Mouse (Mus musculus) midbrain, embryonic 10.5 days (tissue): ENCODE data around the gene Cntnap2. TPM values are rescaled to one million over a fixed set of nuclear protein-coding genes. Genes with fewer than 3 reads are reported as not detected.
"Not testable (repeated sequence)": the region's sequence is repeated elsewhere in the genome, so short reads cannot be mapped to it uniquely, and the experiment has no call there.

Source experiments
- DNase-seq: peaks from one replicate; pipeline ENCODE4 v3.0.0-alpha.2; 2017; ENCODE audit warnings: low spot score
- H3K27ac ChIP-seq: fragments of 300-500 bp; sonication (generic); replicated peaks from 2 replicates; pipeline ENCODE4 v1.5.1; 2016; ENCODE audit warnings: mild to moderate bottlenecking
- H3K27me3 ChIP-seq: fragments of 300-500 bp; sonication (generic); 2 replicates; pipeline ENCODE4 v1.6.1; 2016; ENCODE audit warnings: low read depth, mild to moderate bottlenecking; ENCODE audit not compliant: poor library complexity, severe bottlenecking
- H3K36me3 ChIP-seq: fragments of 300-500 bp; sonication (generic); 2 replicates; pipeline ENCODE4 v1.6.1; 2016; ENCODE audit warnings: mild to moderate bottlenecking, moderate library complexity
- H3K4me1 ChIP-seq: fragments of 300-500 bp; sonication (generic); 2 replicates; pipeline ENCODE4 v1.6.1; 2016
- H3K4me3 ChIP-seq: fragments of 300-500 bp; sonication (generic); 2 replicates; pipeline ENCODE4 v1.5.1; 2016; ENCODE audit warnings: mild to moderate bottlenecking, moderate library complexity
- H3K9me3 ChIP-seq: fragments of 300-500 bp; sonication (generic); replicated peaks from 2 replicates; pipeline ENCODE4 v1.6.1; 2016; ENCODE audit warnings: mild to moderate bottlenecking
- WGBS: fragments of 180-500 bp; shearing (Covaris S2); methylation state at CpG from one replicate; pipeline ENCODE4 v1.1.7; 2016; 5-methylcytosine and 5-hydroxymethylcytosine counted together
- polyA plus RNA-seq: library from polyadenylated mRNA; unstranded; fragments of >200 nt; fragmentation: Nextera tagmentation; extraction: Ambion mirVana; gene quantifications from 2 replicates; pipeline ENCODE4 v1.2.1, GENCODE M21; 2016

Gene Cntnap2
- polyA plus RNA-seq, 1 experiment from 2014 or later, result 23.2 TPM

DNA sequence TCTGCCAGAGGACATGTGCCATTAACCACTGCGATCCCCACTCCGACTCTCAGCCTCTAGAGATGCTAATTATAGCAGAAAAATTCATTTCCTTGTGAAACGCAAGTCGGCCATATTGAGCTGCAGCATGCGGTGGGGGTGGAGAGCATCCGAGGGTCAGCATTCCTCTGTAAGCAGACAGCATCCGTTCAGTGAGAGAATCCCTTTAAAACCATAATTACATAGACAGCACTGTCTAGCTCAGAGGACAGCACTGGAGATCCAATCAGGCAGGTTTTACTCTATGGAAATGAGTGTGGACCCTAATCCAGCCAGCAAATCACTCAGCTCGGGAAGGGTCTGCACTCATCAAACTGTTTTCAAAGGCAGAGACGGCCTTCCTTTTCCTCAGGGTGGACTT, 2133.3 kb downstream of the Cntnap2 start:
- no peaks in the 10 kb centered on the region; the same call in 1 of the 2 replicates for H3K27me3 ChIP-seq
- no peak overlapping the region for H3K4me3 ChIP-seq
- no peak for DNase-seq
- no peak overlapping the region for H3K27ac ChIP-seq
- WGBS, result 81% methylated on average over 9 of the region's 9 CpGs
- H3K4me1 ChIP-seq, result peaks cover 4% of the 10 kb centered on the region
- H3K36me3 ChIP-seq, result no peaks in the 10 kb centered on the region
- no peaks in the 10 kb centered on the region for H3K9me3 ChIP-seq

DNA sequence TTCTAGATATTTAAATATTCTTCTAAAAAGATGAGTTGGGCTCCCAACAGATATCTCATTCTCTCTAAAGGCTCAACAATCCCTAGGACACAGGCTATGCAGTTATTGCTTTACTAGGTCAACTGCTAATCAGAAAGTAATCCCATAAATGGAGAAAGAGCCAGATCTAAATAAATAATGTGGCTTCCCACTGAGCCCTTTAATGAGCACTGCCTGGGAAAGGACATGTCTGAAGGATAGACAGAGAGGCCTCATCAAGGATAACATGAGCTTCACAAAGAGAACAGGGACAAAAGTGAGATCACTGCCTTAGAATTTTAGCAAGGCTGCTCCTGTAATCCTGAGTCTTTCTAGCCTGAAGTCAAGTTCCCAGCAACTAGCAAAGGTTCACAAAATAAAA, 2138.4 kb downstream of the Cntnap2 start:
- Histone ChIP-seq H3K27ac (no peak overlapping the region), H3K27me3 (no peaks in the 10 kb centered on the region), H3K4me3 (no peak overlapping the region), H3K36me3 (no peaks in the 10 kb centered on the region), H3K9me3 (no peaks in the 10 kb centered on the region), H3K4me1 (peaks cover 11% of the 10 kb centered on the region)
- DNase-seq, result no peak

DNA sequence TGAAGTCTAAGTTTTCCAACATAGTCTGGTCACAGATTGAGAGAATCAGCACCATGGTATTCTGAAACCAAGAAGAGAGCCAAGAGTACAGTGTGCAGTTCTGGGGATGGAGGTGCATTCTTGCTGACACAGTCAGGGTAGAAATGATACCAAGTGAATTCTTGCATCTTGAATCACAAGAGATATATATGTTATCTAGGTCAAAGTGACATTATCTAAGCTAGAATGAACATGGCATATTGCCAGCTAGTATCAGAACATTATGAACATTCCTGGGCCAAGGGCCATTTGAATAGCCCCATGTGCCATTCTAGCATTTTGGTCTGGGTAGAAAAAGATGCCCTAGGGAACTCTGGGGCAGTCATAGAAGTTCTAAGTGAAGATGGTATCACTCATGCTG, 2141.5 kb downstream of the Cntnap2 start:
- Histone ChIP-seq H3K27me3 (no peaks in the 10 kb centered on the region), H3K4me1 (peaks cover 11% of the 10 kb centered on the region), H3K36me3 (no peaks in the 10 kb centered on the region), H3K4me3 (no peak overlapping the region), H3K9me3 (no peaks in the 10 kb centered on the region), H3K27ac (no peak overlapping the region)
- no peak for DNase-seq

GRCm38 (mm10) chr6:47208031-47208430, 2148.9 kb downstream of the Cntnap2 start:
- Histone ChIP-seq H3K4me1 (no peaks in the 10 kb centered on the region), H3K9me3 (no peaks in the 10 kb centered on the region), H3K27me3 (no peaks in the 10 kb centered on the region), H3K36me3 (no peaks in the 10 kb centered on the region), H3K4me3 (no peak overlapping the region), H3K27ac (no peak overlapping the region)
- no peak for DNase-seq
- 91% methylated on average over 1 of the region's 1 CpGs for WGBS

DNA sequence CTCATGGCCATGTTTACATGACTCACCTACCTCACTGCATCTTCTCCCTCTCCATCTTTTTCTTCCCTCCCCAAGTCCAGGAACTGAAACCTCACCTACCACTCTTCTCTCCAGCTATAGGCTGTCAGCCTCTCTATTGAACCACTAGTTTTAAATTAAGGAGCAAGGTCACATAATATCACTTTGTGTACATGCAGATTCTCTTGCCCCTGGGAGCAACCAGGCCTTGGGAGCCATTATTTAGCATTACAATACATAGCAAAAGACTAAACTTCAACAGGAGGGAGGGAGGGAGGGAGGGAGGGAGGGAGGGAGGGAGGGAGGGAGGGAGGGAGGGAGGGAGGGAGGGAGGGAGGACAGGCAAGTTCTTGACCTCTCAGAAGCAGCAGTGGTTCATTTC, 2155.6 kb downstream of the Cntnap2 start:
- no peak overlapping the region for H3K27ac ChIP-seq
- H3K36me3 ChIP-seq, result no peaks in the 10 kb centered on the region
- H3K4me1 ChIP-seq, result no peaks in the 10 kb centered on the region
- no peak overlapping the region for H3K4me3 ChIP-seq
- H3K9me3 ChIP-seq, result no peaks in the 10 kb centered on the region
- DNase-seq, result no peak
- H3K27me3 ChIP-seq, result no peaks in the 10 kb centered on the region

DNA sequence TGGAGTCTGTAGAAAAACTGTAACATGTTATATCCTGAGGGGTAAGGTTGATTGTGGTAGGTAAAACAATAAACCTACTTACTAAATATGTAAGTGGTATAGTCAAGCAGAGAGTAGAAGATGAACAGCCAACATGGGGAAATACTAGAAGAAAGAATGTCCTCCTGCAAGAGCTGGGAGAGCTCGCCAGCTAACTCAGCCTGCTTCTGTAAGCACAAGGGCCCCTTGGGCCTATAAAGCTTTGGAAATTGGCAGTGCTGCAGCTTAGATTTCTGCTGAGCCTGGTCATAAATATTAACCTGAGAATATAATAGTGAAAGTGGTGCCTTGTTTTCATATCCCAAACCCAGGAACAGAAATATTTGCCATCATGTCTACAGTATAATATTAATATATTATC, 2164.4 kb downstream of the Cntnap2 start:
- H3K27me3 ChIP-seq, H3K36me3 ChIP-seq, H3K4me3 ChIP-seq, H3K27ac ChIP-seq, DNase-seq, H3K9me3 ChIP-seq: not testable (repeated sequence)
- H3K4me1 ChIP-seq, result peaks cover 18% of the 10 kb centered on the region
- WGBS, result 74% methylated on average over 1 of the region's 1 CpGs

- WGBS, result 86% methylated on average over 3 of the region's 3 CpGs
- not testable (repeated sequence) for DNase-seq, H3K9me3 ChIP-seq, H3K4me3 ChIP-seq, H3K36me3 ChIP-seq, H3K27ac ChIP-seq, H3K27me3 ChIP-seq
- H3K4me1 ChIP-seq, result peaks cover 22% of the 10 kb centered on the region
Observed at GRCm38 (mm10) chr6:47225391-47225790, 2166.2 kb downstream of the Cntnap2 start.

DNA sequence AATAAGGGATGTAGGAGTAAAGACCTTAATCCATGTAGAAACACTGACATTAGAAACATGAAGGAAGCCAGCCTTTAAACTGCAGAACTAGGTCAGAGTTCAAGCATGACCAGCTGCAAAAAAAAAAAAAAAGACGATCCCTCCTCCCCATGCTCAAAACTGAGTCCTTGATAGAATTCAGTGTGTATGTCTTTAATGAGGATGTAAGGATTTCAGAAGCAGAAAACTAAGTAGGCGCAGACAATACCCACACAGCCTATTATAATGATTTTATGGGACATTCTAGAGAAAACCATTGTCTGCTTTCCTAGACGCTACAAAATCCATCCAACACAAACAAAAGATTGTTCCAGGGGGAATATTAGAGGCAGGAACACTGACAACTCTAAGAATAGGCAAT, 2168.4 kb downstream of the Cntnap2 start:
- no peaks in the 10 kb centered on the region for H3K9me3 ChIP-seq
- H3K27ac ChIP-seq, result no peak overlapping the region
- peaks cover 22% of the 10 kb centered on the region for H3K4me1 ChIP-seq
- no peaks in the 10 kb centered on the region for H3K27me3 ChIP-seq
- no peak for DNase-seq
- H3K36me3 ChIP-seq, result no peaks in the 10 kb centered on the region
- H3K4me3 ChIP-seq, result no peak overlapping the region
- WGBS, result 53% methylated on average over 3 of the region's 3 CpGs

- 58% methylated on average over 7 of the region's 7 CpGs for WGBS
- no peak overlapping the region for H3K27ac ChIP-seq
- DNase-seq, result no peak
- H3K27me3 ChIP-seq, result no peaks in the 10 kb centered on the region
- peaks cover 22% of the 10 kb centered on the region for H3K4me1 ChIP-seq
- H3K36me3 ChIP-seq, result no peaks in the 10 kb centered on the region
- H3K9me3 ChIP-seq, result no peaks in the 10 kb centered on the region
- H3K4me3 ChIP-seq, result no peak overlapping the region
Observed at GRCm38 (mm10) chr6:47228676-47229317, 2169.6 kb downstream of the Cntnap2 start.

- WGBS, result 77% methylated on average over 6 of the region's 6 CpGs
- Histone ChIP-seq H3K4me3 (no peak overlapping the region), H3K9me3 (no peaks in the 10 kb centered on the region), H3K27me3 (no peaks in the 10 kb centered on the region), H3K27ac (no peak overlapping the region), H3K4me1 (peaks cover 24% of the 10 kb centered on the region), H3K36me3 (no peaks in the 10 kb centered on the region)
- no peak for DNase-seq
Observed at GRCm38 (mm10) chr6:47231513-47231912, 2172.4 kb downstream of the Cntnap2 start.

DNA sequence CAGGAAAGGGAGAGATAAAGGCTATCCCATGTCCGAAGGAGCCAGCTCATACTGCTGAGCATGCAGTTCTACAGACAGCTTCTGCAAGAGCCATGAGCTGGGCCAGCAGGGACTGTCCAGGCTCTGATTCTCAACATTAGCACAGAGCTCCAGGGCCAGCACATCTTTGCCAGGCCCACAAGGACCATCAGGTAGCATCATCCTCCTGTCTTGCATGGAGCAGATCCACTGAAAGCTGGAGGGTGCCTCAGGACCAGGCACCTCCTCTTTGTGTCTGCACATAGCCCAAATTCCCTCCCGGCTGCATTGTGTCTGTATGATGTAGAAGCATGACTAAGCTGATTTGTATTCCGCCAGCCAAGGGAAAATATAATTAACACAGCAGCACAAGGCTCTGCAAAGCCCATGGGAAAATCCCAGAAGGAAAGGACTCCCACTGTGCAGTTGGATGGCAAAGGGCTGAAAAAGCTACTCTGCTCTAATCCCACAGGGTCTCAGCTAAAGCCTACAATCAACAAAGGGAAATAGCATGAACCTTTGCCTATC, 2180.3 kb downstream of the Cntnap2 start:
- peak; percentile 70 for DNase-seq
- WGBS, result 9% methylated on average over 3 of the region's 3 CpGs
- Histone ChIP-seq H3K4me1 (peaks cover 49% of the 10 kb centered on the region), H3K4me3 (0 out of 2 replicates have a peak overlapping the region, but pooled peaks have one; percentile 4), H3K9me3 (no peaks in the 10 kb centered on the region), H3K36me3 (no peaks in the 10 kb centered on the region), H3K27ac (peak overlapping the region; percentile 85), H3K27me3 (peaks cover 6% of the 10 kb centered on the region)

GRCm38 (mm10) chr6:47241379-47241778, 2182.2 kb downstream of the Cntnap2 start:
- Histone ChIP-seq H3K27me3 (peaks cover 6% of the 10 kb centered on the region), H3K9me3 (no peaks in the 10 kb centered on the region), H3K4me1 (peaks cover 64% of the 10 kb centered on the region), H3K36me3 (no peaks in the 10 kb centered on the region), H3K27ac (no peak overlapping the region), H3K4me3 (no peak overlapping the region)
- no peak for DNase-seq

GRCm38 (mm10) chr6:47243863-47244606, 2184.9 kb downstream of the Cntnap2 start:
- peak; percentile 75 for DNase-seq
- Histone ChIP-seq H3K4me3 (peak overlapping the region; percentile 60), H3K4me1 (peaks cover 54% of the 10 kb centered on the region), H3K36me3 (0 out of 2 replicates have a peak, but pooled peaks cover 3% of the 10 kb centered on the region), H3K27me3 (peaks cover 6% of the 10 kb centered on the region), H3K27ac (peak overlapping the region; percentile 87), H3K9me3 (no peaks in the 10 kb centered on the region)
- WGBS, result 16% methylated on average over 6 of the region's 6 CpGs
